Mouse (Mus musculus) stomach, embryonic 16.5 days (tissue): ENCODE measurements around the gene Klra8. TPM values are rescaled to one million over a fixed set of nuclear protein-coding genes. Genes with fewer than 3 reads are reported as not detected.
"Not testable (repeated sequence)": the region's sequence is repeated elsewhere in the genome, so short reads cannot be mapped to it uniquely, and the experiment has no call there.

ENCODE experiments used
- ATAC-seq: fragments of 200-750 bp; cut with Nextera tagmentation; 2 replicates; pipeline ENCODE4 v1.8.0; 2017; ENCODE audit warnings: moderate number of reproducible peaks, moderate TSS enrichment; ENCODE audit not compliant: insufficient read depth, low FRiP score
- H3K27ac ChIP-seq: fragments of 300-500 bp; sonication (generic); 2 replicates; pipeline ENCODE4 v1.5.1; 2014; ENCODE audit warnings: low read length
- H3K27me3 ChIP-seq: fragments of 300-500 bp; sonication (generic); 2 replicates; pipeline ENCODE4 v1.6.1; 2014; ENCODE audit warnings: low read length, control low read depth, mixed read lengths; ENCODE audit not compliant: control insufficient read depth, insufficient read depth
- H3K36me3 ChIP-seq: fragments of 300-500 bp; sonication (generic); 2 replicates; pipeline ENCODE4 v1.6.1; 2014; ENCODE audit warnings: low read length; ENCODE audit not compliant: control insufficient read depth, insufficient read depth
- H3K4me1 ChIP-seq: fragments of 300-500 bp; sonication (generic); 2 replicates; pipeline ENCODE4 v1.6.1; 2014; ENCODE audit warnings: low read length, control low read depth, mixed read lengths; ENCODE audit not compliant: control insufficient read depth, insufficient read depth
- H3K4me2 ChIP-seq: fragments of 300-500 bp; sonication (generic); 2 replicates; pipeline ENCODE4 v1.6.1; 2014; ENCODE audit warnings: low read depth, low read length, mixed read lengths
- H3K4me3 ChIP-seq: fragments of 300-500 bp; sonication (generic); replicated peaks from 2 replicates; pipeline ENCODE4 v1.5.1; 2014; ENCODE audit warnings: mild to moderate bottlenecking, low read length
- H3K9ac ChIP-seq: fragments of 300-500 bp; sonication (generic); 2 replicates; pipeline ENCODE4 v1.6.1; 2014; ENCODE audit warnings: low read length
- H3K9me3 ChIP-seq: fragments of 300-500 bp; sonication (generic); replicated peaks from 2 replicates; pipeline ENCODE4 v1.6.1; 2016; ENCODE audit warnings: low read length, control low read depth; ENCODE audit not compliant: control insufficient read depth
- WGBS: fragments of 180-500 bp; shearing (Covaris S2); extraction: QIAGEN DNeasy Blood & Tissue Kit; methylation state at CpG from one replicate; pipeline ENCODE4 v1.1.7; 2014; 5-methylcytosine and 5-hydroxymethylcytosine counted together
- polyA plus RNA-seq: library from polyadenylated mRNA; unstranded; fragments of >200 nt; fragmentation: Nextera tagmentation; extraction: Ambion mirVana; gene quantifications from 2 replicates; pipeline ENCODE4 v1.2.1, GENCODE M21; 2015

Gene Klra8
- not detected in 2 replicates for polyA plus RNA-seq

DNA sequence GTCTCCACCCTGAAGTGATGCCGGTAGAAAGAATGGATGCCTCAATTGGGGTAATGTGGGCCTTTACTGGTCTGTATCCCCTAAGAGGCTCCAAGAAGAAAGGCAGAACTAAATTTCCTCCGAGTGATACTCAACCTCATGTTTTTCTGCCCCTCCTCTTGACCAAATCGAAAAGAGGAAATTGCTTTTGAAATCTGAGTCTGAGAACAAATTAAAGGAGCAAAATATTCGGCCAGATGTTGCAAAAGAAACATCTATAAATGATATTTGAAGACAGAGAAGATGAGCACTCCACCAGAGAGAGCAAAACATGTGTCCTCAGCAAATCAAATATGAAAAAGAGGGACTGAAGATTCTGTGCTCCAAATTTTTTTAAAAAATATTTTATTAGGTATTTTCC is at the start of gene Klra8:
Gene Klra8 (minus strand): TSS at position 101 of the 400 bp plus-strand sequence.
- not testable (repeated sequence) for H3K27ac ChIP-seq, H3K4me1 ChIP-seq, H3K4me2 ChIP-seq, H3K9ac ChIP-seq, H3K9me3 ChIP-seq, H3K27me3 ChIP-seq, ATAC-seq, H3K4me3 ChIP-seq, H3K36me3 ChIP-seq
- 63% methylated on average over 4 of the region's 4 CpGs for WGBS

DNA sequence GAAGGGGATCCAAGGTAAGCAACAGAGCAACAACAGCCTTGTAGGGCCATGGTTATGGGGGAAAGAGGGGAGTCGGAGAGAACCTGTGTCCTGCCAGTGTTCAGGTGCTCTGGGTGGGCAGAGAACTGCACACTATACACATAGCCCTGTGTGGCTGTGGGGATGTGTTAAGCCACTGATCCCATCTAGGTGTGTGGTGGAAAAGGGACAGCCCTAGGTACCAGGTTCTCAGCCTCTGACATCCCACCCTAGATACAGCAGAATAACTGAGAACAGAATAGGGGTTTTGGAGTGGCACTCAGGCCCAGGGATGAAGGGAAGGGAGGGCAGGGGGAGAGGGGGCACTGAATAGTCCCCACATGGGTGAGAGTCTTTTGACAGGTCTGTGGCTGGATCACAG is 19.2 kb downstream of the Klra8 start:
- Histone ChIP-seq H3K9me3 (no peaks in the 10 kb centered on the region), H3K4me2 (no peak overlapping the region), H3K27ac (no peak overlapping the region), H3K4me1 (no peaks in the 10 kb centered on the region), H3K4me3 (no peak overlapping the region), H3K36me3 (no peaks in the 10 kb centered on the region), H3K9ac (no peak overlapping the region), H3K27me3 (no peaks in the 10 kb centered on the region)
- ATAC-seq: no peak
- WGBS: 65% methylated on average over 1 of the region's 1 CpGs

DNA sequence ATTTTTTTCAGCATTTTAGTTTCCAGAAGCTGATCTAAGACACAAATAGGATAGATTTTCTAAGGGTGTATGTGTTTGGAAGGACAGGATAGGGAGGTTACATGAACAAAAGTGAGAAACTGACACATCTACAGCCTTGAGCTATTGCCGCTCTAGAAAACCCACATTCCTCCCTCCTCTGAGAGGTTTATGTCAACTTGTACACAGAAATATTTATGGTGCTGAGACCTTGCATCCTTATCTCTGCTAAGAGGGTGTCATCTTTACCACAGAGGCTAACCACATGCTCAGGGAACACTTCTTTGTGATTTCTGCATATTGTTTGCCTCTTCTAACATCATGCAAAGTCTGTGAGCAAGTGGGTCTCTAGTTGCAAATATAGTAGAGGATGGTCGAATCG is 27.0 kb downstream of the Klra8 start:
- not testable (repeated sequence) for H3K27me3 ChIP-seq
- WGBS: 86% methylated on average over 3 of the region's 3 CpGs

DNA sequence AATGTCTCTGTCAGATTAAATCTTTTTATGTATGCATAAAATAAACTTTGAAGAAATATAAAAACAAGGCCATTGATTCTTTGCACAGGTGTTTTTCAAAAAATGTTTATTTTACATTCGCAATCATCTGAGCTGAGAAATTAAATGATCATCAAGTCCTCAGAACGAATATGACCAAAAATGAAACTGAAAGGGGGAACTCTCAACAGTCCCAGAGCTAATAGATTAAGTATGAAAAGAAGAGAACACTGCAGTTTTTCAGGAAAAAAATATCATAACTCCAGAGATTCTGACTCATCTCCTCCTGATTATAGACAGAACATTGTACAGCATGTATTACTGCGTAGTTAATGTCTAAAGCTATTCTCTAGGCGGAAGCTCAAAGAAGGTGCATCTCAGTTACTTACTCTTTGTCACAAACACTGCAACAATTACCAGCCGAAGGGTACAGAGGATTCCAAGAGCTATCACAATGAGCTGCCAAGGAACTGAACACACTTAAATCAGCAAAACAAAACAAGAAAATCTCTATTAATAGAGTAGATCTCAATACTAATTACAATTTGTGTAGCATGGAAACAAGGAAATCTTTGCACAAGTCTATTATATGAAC is 37.3 kb downstream of the Klra8 start:
- no peaks in the 10 kb centered on the region for H3K4me1 ChIP-seq
- no peaks in the 10 kb centered on the region for H3K36me3 ChIP-seq
- H3K4me2 ChIP-seq: no peak overlapping the region
- H3K4me3 ChIP-seq: no peak overlapping the region
- no peak for ATAC-seq
- H3K27ac ChIP-seq: no peak overlapping the region
- no peak overlapping the region for H3K9ac ChIP-seq
- H3K27me3 ChIP-seq: no peaks in the 10 kb centered on the region
- WGBS: 78% methylated on average over 5 of the region's 5 CpGs
- no peaks in the 10 kb centered on the region for H3K9me3 ChIP-seq

More for the DNA sequence above, 27.0 kb downstream of the Klra8 start:
- not testable (repeated sequence) for ATAC-seq, H3K9me3 ChIP-seq, H3K4me3 ChIP-seq, H3K4me1 ChIP-seq, H3K27ac ChIP-seq, H3K36me3 ChIP-seq, H3K4me2 ChIP-seq, H3K9ac ChIP-seq

DNA sequence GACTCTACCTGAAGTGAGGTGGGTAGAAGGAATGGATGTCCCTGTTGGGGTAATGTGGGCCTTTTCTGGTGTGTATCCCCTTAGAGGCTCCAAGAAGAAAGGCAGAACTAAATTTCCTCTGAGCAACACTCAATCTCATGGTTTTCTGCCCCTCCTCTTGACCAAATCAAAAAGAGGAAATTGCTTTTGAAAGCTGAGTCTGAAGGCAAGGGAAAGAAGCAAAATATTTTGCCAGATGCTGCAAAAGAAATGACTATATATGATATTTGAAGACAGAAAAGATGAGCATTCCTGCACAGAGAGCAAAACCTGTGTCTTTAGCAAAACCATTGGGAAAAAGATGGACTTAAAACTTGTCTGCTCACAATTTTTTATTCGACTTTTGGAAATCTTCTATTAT is 62.5 kb downstream of the Klra8 start, which contains the start of gene Klra4:
Gene Klra4 (minus strand): TSS at position 101 of the 400 bp plus-strand sequence.
- H3K27ac ChIP-seq, ATAC-seq, H3K4me3 ChIP-seq, H3K4me2 ChIP-seq, H3K9me3 ChIP-seq, H3K4me1 ChIP-seq, H3K27me3 ChIP-seq, H3K36me3 ChIP-seq, H3K9ac ChIP-seq: not testable (repeated sequence)
- 52% methylated on average over 1 of the region's 1 CpGs for WGBS

Other genes with a start within 250 kb of the Klra8 start
- gene Klra5, start 212.2 kb downstream of the Klra8 start, polyA plus RNA-seq: not detected in 2 replicates
- gene Klra6, start 102.9 kb downstream of the Klra8 start, polyA plus RNA-seq: not detected in 2 replicates
- gene Klra4, start 62.6 kb downstream of the Klra8 start, polyA plus RNA-seq: not detected in 2 replicates
- gene Klra9, start 63.2 kb upstream of the Klra8 start, polyA plus RNA-seq: not detected in 2 replicates
- not detected in 2 replicates for gene Klra7, start 103.4 kb upstream of the Klra8 start, polyA plus RNA-seq
- gene Klra10, start 152.0 kb upstream of the Klra8 start, polyA plus RNA-seq: not detected in 2 replicates
- not detected in 2 replicates for gene Klra3, start 207.7 kb upstream of the Klra8 start, polyA plus RNA-seq